Mouse (Mus musculus) midbrain, embryonic 14.5 days (tissue): ENCODE results near the gene Fastkd1. TPM values are rescaled to one million over a fixed set of nuclear protein-coding genes. Genes with fewer than 3 reads are reported as not detected.
"Not testable (repeated sequence)": the region's sequence is repeated elsewhere in the genome, so short reads cannot be mapped to it uniquely, and the experiment has no call there.

Source experiments
- ATAC-seq: fragments of 200-750 bp; cut with Nextera tagmentation; 2 replicates; pipeline ENCODE4 v1.8.0; 2017; ENCODE audit warnings: moderate number of reproducible peaks, moderate library complexity; ENCODE audit not compliant: low FRiP score, low TSS enrichment
- DNase-seq: peaks from one replicate; pipeline ENCODE4 v3.0.0-alpha.2; 2015
- H3K27ac ChIP-seq: fragments of 300-500 bp; sonication (generic); replicated peaks from 2 replicates; pipeline ENCODE4 v1.5.1; 2014; ENCODE audit warnings: mild to moderate bottlenecking, low read depth, low read length, moderate library complexity
- H3K27me3 ChIP-seq: fragments of 300-500 bp; sonication (generic); 2 replicates; pipeline ENCODE4 v1.6.1; 2014; ENCODE audit warnings: low read length, control low read depth, mixed read lengths; ENCODE audit not compliant: control insufficient read depth, insufficient read depth
- H3K36me3 ChIP-seq: fragments of 300-500 bp; sonication (generic); 2 replicates; pipeline ENCODE4 v1.6.1; 2014; ENCODE audit warnings: low read length, control low read depth; ENCODE audit not compliant: control insufficient read depth, insufficient read depth
- H3K4me1 ChIP-seq: fragments of 300-500 bp; sonication (generic); 2 replicates; pipeline ENCODE4 v1.6.1; 2014; ENCODE audit warnings: mild to moderate bottlenecking, antibody characterized with exemption, low read length, control low read depth; ENCODE audit not compliant: control insufficient read depth, insufficient read depth
- H3K4me2 ChIP-seq: fragments of 300-500 bp; sonication (generic); 2 replicates; pipeline ENCODE4 v1.6.1; 2014; ENCODE audit warnings: mild to moderate bottlenecking, low read length, moderate library complexity
- H3K4me3 ChIP-seq: fragments of 300-500 bp; sonication (generic); replicated peaks from 2 replicates; pipeline ENCODE4 v1.5.1; 2014; ENCODE audit warnings: low read depth, low read length
- H3K9ac ChIP-seq: fragments of 300-500 bp; sonication (generic); replicated peaks from 2 replicates; pipeline ENCODE4 v1.6.1; 2014; ENCODE audit warnings: mild to moderate bottlenecking, low read length, moderate library complexity
- H3K9me3 ChIP-seq: fragments of 300-500 bp; sonication (generic); 2 replicates; pipeline ENCODE4 v1.6.1; 2016; ENCODE audit warnings: low read length, control low read depth, mixed read lengths; ENCODE audit not compliant: control insufficient read depth
- WGBS: fragments of 180-500 bp; shearing (Covaris S2); extraction: QIAGEN DNeasy Blood & Tissue Kit; methylation state at CpG from one replicate; pipeline ENCODE4 v1.1.7; 2014; 5-methylcytosine and 5-hydroxymethylcytosine counted together
- polyA plus RNA-seq: library from polyadenylated mRNA; unstranded; fragments of >200 nt; fragmentation: Nextera tagmentation; extraction: Ambion mirVana; gene quantifications from 2 replicates; pipeline ENCODE4 v1.2.1, GENCODE M21; 2014

Gene Fastkd1
- polyA plus RNA-seq, 1 experiment from 2014 or later: 20.1 TPM

DNA sequence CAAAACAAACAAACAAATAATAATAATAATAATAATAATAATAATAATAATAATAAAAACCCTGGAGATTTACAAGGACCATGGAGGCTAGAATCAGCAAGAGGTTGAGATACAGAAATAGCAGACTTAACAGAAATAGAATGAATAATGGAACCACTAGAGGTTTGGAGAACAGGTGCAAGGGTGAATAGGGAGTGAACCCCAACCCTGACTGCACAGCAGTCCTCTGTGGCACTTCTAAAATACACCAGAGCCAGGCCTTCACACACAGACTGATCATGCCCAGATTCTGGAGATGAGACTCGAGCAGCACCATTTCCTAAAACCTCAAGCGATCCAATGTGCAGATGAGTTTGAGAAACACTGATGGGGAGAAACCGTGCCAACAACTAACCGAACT is 31.4 kb downstream of the Fastkd1 start:
- Histone ChIP-seq H3K9ac (no peak overlapping the region), H3K9me3 (no peaks in the 10 kb centered on the region), H3K4me3 (no peak overlapping the region), H3K27me3 (no peaks in the 10 kb centered on the region), H3K27ac (no peak overlapping the region), H3K4me2 (no peak overlapping the region), H3K36me3 (peaks cover 7% of the 10 kb centered on the region), H3K4me1 (peaks cover 5% of the 10 kb centered on the region; the same call in 1 of the 2 replicates)
- ATAC-seq (no peak), DNase-seq (no peak)
- WGBS: 83% methylated on average over 4 of the region's 4 CpGs

DNA sequence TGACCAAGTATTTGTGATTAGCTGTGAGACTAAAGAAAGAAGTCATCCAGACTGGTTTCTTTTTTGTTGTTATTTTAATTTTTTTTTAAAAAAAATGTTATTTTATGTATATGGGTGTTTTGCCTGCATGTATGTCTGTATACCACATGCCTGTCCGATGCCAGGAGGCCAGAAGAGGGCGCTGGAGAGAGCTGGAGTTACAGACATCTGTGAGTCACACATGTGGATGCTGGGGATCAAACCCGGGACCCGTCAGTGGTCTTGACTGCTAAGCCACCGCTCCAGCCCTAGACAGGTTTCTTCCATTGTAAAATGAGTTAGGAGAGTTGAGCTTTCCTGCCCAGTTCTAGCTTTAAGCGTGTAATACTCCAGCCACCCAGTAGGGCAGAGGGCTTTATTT is 33.3 kb downstream of the Fastkd1 start:
- ATAC-seq (no peak), DNase-seq (no peak)

DNA sequence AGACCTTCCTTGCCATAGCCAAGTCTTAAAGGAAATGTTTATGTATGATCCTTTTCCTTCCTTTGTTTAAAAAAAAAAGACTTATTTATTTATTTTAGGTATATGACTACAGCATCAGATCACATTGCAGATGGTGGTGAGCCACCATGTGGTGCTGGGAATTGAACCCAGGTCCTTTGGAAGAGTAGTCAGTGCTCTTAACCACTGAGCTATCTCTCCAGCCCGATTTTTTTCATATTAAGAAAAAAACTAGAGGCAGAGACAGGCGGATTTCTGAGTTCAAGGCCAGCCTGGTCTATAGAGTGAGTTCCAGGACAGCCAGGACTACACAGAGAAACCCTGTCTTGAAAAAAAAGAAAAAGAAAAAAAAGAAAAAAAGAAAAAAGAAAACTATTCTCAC is 36.1 kb downstream of the Fastkd1 start:
- not testable (repeated sequence) for H3K4me2 ChIP-seq, DNase-seq, H3K4me3 ChIP-seq, H3K4me1 ChIP-seq, ATAC-seq, H3K36me3 ChIP-seq, H3K27me3 ChIP-seq, H3K9ac ChIP-seq, H3K27ac ChIP-seq, H3K9me3 ChIP-seq
- WGBS: 88% methylated on average over 2 of the region's 2 CpGs

More for the DNA sequence above, 33.3 kb downstream of the Fastkd1 start:
- no peaks in the 10 kb centered on the region for H3K9me3 ChIP-seq
- H3K9ac ChIP-seq: no peak overlapping the region
- H3K4me1 ChIP-seq: peaks cover 5% of the 10 kb centered on the region; the same call in 1 of the 2 replicates
- no peak overlapping the region for H3K4me2 ChIP-seq
- H3K27ac ChIP-seq: no peak overlapping the region
- H3K36me3 ChIP-seq: no peaks in the 10 kb centered on the region
- no peak overlapping the region for H3K4me3 ChIP-seq
- H3K27me3 ChIP-seq: no peaks in the 10 kb centered on the region
- 65% methylated on average over 6 of the region's 6 CpGs for WGBS

DNA sequence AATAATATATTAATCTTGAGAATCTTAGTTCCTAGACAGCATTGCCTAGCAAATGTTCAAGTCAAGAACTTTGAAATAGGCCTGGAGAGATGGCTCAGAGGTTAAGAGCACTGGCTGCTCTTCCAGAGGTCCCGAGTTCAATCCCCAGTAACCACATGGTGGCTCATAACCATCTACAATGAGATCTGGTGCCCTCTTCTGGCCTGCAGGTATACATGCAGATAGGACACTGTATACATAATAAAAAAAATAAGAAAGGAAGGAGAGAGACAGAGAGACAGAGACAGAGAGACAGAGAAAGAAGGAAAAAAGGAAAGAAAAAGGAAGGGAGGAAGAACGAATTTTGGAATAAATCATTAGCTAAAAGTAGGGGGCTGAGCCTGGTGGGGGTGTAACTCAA is 36.6 kb downstream of the Fastkd1 start:
- DNase-seq (no peak), ATAC-seq (no peak)
- Histone ChIP-seq H3K27ac (no peak overlapping the region), H3K4me1 (no peaks in the 10 kb centered on the region), H3K4me2 (no peak overlapping the region), H3K4me3 (no peak overlapping the region), H3K27me3 (no peaks in the 10 kb centered on the region), H3K9ac (no peak overlapping the region), H3K36me3 (no peaks in the 10 kb centered on the region), H3K9me3 (no peaks in the 10 kb centered on the region)
- 68% methylated on average over 2 of the region's 2 CpGs for WGBS

DNA sequence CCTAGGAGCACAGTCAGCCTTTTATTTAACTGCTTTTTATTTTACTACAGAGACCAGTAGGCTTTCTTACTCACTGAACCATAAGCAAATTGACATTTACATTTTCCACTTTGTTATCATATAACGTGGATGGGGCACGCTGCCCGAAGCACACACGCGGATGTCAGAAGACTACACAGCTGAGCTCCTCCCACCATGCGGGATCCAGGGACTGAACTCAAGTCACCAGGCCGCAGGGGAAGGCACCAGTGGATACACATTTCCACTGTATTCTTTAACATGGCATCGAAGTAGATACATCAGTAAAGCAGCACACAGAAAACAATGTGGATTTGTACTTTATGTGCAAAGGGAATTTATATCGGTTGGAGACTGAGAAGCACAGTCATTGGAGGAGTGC is 38.0 kb downstream of the Fastkd1 start:
- Histone ChIP-seq H3K9me3 (no peaks in the 10 kb centered on the region), H3K4me3 (no peak overlapping the region), H3K27ac (no peak overlapping the region), H3K36me3 (no peaks in the 10 kb centered on the region; the same call in 1 of the 2 replicates), H3K4me1 (no peaks in the 10 kb centered on the region), H3K9ac (no peak overlapping the region), H3K27me3 (no peaks in the 10 kb centered on the region), H3K4me2 (no peak overlapping the region)
- ATAC-seq (no peak), DNase-seq (no peak)
- WGBS: 86% methylated on average over 9 of the region's 9 CpGs

DNA sequence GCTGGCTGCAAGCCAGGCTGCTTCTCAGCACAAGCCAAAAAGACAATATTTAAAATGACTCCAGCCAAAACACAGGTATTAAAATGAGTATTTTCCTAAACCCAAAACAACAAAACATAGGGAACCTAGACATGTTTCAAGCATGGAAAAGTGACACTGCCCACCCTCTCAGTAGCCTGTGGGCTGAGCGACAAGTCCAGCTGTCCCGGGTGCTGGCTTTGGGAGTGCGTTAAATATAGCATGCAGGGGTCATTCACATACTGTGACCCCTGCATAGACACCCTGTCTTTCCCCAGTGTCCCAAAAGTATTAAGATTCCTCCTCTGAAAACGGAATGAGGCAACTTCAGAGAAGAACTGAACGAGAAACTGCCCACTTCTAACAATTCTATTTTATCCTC is 39.6 kb downstream of the Fastkd1 start:
- Histone ChIP-seq H3K4me3 (no peak overlapping the region), H3K27ac (no peak overlapping the region), H3K4me1 (no peaks in the 10 kb centered on the region), H3K4me2 (no peak overlapping the region), H3K9ac (no peak overlapping the region), H3K9me3 (no peaks in the 10 kb centered on the region), H3K27me3 (no peaks in the 10 kb centered on the region), H3K36me3 (no peaks in the 10 kb centered on the region; the same call in none of the 2 replicates)
- no peak for DNase-seq
- ATAC-seq: no peak
- 78% methylated on average over 5 of the region's 5 CpGs for WGBS

DNA sequence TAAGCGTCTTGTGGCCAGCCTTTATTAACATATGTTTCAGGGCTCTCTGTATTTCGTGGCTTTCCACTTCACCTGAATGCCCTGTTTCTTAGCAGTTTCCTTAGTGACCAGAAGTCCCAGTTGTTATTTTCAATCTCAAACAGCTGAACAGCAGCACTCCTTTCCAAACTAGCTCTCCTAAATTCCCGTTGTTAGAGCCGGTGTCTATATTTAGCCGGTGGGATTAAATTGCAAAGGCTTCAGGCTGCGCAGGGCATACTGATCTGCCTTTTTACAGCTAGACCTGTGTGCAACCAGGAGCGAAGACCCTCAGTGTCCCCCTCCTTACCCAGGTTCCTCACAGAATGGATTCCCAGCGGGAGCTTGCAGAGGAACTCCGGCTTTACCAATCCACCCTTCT is 43.5 kb downstream of the Fastkd1 start, which contains the start of gene Klhl41:
TSS of gene Klhl41 (plus strand) at position 268 of the 400 bp plus-strand sequence.
- WGBS: 85% methylated on average over 9 of the region's 9 CpGs
- DNase-seq: no peak
- no peaks in the 10 kb centered on the region for H3K9me3 ChIP-seq
- no peak within 1 kb of the TSS for H3K4me3 ChIP-seq
- no peak for ATAC-seq
- no peak within 1 kb of the TSS for H3K27ac ChIP-seq
- H3K27me3 ChIP-seq: no peaks in the 10 kb centered on the region
- no peak within 1 kb of the TSS for H3K9ac ChIP-seq
- peaks cover 14% of the 10 kb centered on the region for H3K36me3 ChIP-seq
- H3K4me1 ChIP-seq: no peaks in the 10 kb centered on the region
- no peak within 1 kb of the TSS for H3K4me2 ChIP-seq

DNA sequence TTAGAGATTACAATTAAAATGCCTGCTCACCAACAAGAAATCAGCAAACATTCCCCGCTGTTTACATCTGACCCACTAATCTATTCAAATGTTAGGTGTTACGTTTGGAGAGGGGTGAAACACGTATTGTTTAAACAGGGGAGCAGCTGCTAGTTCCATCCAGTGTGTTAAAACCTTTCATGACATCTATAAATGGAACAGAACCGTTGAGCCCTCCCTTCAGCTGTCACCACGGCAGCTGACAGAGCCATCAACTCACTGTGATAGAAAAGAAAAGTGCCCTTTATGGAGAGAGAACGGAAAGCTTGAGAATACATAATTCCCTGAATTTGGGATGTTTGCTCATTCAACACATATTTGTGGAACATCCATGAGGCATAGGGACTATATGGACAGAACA is 44.9 kb downstream of the Fastkd1 start:
- no peak overlapping the region for H3K27ac ChIP-seq
- peaks cover 26% of the 10 kb centered on the region for H3K36me3 ChIP-seq
- WGBS: 54% methylated on average over 6 of the region's 6 CpGs
- DNase-seq (no peak), ATAC-seq (no peak)
- no peaks in the 10 kb centered on the region for H3K4me1 ChIP-seq
- H3K27me3 ChIP-seq: no peaks in the 10 kb centered on the region
- H3K4me2 ChIP-seq: no peak overlapping the region
- H3K9me3 ChIP-seq: no peaks in the 10 kb centered on the region
- H3K4me3 ChIP-seq: no peak overlapping the region
- H3K9ac ChIP-seq: no peak overlapping the region

DNA sequence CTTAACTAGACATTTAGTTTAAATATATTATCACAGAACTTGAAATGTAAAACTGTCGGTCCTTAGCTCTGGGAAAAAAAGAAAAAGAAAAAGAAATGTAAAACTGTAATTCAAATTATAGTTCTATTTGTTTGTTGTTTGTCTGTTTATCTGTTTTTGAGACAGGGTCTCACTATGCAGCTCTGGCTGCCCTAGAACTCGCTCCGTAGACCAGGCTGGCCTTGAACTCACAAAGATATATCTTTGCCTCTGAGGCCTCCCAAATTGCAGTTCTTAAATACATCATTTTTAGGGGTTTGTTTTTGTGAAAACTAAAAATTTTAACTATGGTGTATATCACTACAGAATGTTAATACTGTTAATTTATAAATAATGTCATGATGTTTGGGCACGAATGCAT is 45.7 kb downstream of the Fastkd1 start:
- DNase-seq (no peak), ATAC-seq (no peak)
- H3K4me1 ChIP-seq: no peaks in the 10 kb centered on the region
- no peak overlapping the region for H3K9ac ChIP-seq
- H3K36me3 ChIP-seq: peaks cover 34% of the 10 kb centered on the region
- H3K4me3 ChIP-seq: no peak overlapping the region
- no peak overlapping the region for H3K27ac ChIP-seq
- 94% methylated on average over 4 of the region's 4 CpGs for WGBS
- H3K4me2 ChIP-seq: no peak overlapping the region
- no peaks in the 10 kb centered on the region for H3K9me3 ChIP-seq
- H3K27me3 ChIP-seq: no peaks in the 10 kb centered on the region
